Mouse (Mus musculus) thymus, postnatal 0 days (tissue): ENCODE data around the gene H2-DMa. TPM values are rescaled to one million over a fixed set of nuclear protein-coding genes. Genes with fewer than 3 reads are reported as not detected.

Source experiments
- DNase-seq: peaks from one replicate; pipeline ENCODE4 v3.0.0-alpha.2; 2015; ENCODE audit warnings: low spot score
- polyA plus RNA-seq: library from polyadenylated mRNA; unstranded; fragments of >200 nt; fragmentation: Nextera tagmentation; extraction: Ambion mirVana; gene quantifications from 2 replicates; pipeline ENCODE4 v1.2.1, GENCODE M21; 2015

The H2-DMa gene
- polyA plus RNA-seq, 1 experiment from 2014 or later, result 113 TPM

DNA sequence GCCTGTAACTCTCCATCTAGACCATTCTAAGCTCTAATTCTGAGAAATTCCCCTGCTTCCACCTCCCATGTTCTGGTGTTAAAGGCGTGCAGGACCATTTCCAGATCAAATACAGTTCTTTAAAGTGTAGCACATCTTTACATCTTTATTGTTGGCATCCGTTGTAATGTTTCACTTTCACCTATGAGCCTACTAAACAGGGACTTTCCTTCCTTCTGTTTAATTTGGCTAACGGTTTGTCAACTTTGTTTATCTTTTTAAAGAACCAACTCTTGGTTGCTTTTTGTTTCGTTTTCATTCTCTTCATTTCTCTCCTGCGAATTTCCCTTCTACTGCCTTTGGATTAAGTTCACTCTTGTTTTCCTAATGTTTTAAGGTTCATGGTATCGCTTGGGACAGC lies 16.5 kb upstream of the H2-DMa start:
- no peak for DNase-seq

DNA sequence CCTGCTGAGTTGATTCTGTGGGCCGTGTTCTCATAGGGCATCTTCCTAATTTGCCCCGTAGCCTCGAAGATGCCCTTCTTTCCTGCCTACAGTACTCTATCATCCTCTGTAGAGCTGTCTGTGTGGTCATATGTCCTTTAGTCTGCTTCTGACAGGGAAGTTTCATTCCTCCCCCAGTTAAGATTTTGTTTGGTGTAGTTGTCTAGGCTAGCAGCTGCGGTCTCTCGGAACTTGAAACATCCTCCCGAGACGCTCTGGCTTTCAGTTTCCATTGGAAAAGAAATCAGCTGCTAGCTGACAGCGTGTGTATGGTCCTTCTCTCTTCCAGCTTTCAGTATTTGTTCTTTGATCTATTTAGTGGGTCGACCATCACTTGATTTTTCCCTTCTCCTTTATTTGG lies 14.5 kb upstream of the H2-DMa start:
- DNase-seq, result no peak

DNA sequence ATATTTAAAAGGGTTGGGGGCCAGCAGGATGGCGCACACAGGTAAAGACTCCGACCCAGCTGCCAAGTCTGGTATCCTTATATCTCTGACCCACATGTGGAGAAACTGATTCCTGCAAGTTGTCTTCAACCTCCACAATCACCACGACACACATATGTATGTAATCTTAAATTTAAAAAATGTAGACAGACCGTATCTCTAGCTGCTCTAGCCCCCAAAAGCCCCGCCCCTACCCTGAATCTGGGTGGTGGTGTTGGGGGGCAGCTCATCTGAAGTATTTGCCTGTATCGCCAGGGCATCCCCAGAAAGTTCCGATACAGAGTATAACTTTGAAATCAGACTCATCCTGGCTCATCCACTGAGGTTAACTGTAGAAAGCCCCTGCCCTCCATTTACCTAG lies 12.8 kb upstream of the H2-DMa start:
- DNase-seq, result peak; percentile 1

GRCm38 (mm10) chr17:34107109-34107867 lies 12.1 kb upstream of the H2-DMa start:
- DNase-seq, result no peak

DNA sequence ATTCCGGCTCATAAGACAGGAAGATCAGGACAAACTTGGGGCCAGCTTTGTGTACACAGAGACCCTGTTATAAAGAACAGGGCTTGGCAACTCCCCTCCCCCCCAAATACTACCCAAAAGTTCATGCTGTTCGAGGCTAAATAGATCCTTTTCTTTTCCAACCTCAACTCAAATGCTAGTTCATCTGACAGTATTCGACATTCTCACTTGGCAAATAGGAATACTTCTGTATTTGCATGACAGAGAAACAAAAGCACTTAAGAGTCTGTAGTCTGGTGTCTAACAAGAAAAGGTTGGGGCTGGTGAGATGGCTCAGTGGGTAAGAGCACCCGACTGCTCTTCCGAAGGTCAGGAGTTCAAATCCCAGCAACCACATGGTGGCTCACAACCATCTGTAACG lies 10.9 kb upstream of the H2-DMa start:
- DNase-seq, result no peak

DNA sequence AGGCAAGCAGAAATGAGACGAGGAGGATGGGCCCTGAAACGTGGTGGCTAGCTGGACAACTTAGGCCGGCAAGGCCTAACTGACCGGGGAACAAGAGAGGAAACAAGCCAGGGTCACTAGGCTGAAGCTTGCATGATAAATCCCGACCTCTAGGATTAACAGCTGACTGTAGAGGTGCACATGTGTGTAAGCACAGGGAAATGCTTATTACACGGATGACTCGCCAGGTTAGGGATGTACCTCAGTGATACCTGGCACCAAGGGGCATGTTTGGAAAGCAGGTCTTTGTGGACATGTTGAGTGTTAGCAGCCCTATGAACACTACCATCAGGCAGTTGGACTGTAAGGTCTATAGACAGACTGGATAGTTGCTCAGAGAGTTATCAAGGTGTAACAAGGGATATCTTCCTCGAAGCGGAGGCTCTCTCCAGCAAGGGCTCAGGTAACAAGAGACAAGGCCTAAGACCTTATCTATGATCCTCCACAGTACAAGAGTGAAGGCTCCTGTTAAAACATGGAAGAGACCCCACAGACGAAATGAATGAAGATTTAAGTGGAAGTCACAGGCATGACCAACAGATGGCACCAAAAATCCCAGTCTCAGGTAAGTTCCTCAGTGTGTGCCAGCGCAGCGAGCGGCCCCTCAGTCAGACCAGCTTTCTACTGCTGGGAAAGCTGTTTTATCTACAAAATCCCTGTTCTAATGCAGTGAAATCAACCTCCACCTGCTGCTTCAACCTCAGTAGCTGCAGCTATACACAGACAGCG lies 10.1 kb upstream of the H2-DMa start:
- peak; percentile 53 for DNase-seq

- DNase-seq, result no peak
Measured at GRCm38 (mm10) chr17:34109806-34110195, 9.5 kb upstream of the H2-DMa start.

- DNase-seq, result no peak
Measured at GRCm38 (mm10) chr17:34110309-34110708, 9.0 kb upstream of the H2-DMa start.

- no peak for DNase-seq
Measured at GRCm38 (mm10) chr17:34114114-34114513, 5.2 kb upstream of the H2-DMa start.

- DNase-seq, result no peak
Measured at GRCm38 (mm10) chr17:34116736-34117370, 2.5 kb upstream of the H2-DMa start.

DNA sequence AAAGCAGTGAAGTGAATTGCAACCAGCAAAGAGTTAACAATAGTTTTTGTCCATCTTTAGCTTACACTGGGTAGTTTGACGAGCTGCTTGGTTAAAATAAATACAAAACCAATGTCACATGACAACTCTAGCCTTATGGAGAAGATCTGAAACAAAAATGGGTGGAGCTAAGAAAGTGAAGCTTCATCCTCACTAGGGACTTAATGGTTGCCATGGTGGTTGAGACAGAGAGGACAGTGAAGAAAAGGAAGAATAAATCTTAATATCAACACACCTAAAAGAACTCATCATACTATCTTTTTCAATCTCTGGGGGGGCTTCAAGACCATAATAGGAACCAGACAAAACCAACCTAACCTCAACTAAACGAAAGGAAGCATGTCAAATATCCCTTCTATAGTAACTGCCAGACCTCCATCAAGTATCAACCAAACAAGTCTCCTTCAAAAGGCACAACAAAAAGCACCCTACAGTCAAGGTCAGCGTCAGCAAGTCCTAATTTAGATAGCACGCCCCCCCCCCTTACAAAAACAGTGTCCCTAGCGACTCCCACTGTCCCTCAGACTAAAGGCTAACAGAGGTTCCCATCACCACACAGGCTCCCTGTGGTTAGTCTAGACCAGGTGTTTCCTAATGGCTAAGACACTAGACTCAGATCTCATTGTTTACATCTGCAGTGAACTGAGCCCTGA lies 1.8 kb upstream of the H2-DMa start:
- DNase-seq, result no peak

- peak; percentile 70 for DNase-seq
Measured at GRCm38 (mm10) chr17:34118113-34118872, 1.0 kb upstream of the H2-DMa start.

DNA sequence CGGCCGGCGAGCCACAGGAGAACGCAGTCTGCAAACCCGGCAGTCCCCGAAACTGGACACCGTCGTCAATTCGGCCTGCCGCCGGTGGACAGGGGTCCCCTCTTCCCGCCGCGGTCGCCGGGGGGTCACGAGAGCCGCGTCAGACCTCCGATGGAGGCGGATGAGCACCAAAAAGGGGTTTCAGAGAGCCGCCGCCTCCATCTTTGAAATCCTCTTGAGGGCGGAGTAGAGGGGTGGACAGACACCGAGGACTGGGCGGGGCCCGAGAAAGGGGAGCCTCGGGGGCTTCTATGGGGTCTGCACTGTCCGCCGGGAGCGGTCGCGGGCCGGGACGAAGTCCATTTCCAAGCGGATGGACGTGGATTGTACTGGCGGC lies 480 bp upstream of the H2-DMa start:
- no peak for DNase-seq

DNA sequence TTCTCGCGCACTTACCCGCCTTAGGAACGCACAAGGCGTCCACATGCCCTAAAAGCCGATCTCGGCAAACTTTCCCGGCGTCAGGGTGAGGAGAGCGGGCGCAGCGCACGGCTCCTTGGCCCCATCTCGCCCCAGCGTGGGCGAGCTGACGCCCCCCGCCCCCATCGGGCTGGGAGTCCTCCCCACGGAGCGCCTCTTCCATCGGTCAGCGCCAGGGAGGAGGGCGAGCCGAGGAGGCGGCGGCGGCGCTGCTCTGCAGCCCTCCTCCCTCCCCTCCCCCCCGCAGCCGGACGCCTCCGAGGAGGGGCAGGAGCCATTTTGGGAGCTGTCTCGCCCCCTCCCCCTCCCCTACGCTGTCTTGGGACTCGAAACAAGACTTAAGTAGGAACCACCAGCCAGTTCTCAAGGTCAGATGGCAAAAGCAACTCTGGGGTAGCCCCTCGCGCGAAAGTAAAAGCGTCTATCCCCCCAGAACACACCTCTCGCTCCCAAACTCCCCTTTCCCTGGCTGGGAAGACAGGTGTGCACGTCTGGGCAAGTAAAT lies 911 bp downstream of the H2-DMa start:
- peak; percentile 78 for DNase-seq

DNA sequence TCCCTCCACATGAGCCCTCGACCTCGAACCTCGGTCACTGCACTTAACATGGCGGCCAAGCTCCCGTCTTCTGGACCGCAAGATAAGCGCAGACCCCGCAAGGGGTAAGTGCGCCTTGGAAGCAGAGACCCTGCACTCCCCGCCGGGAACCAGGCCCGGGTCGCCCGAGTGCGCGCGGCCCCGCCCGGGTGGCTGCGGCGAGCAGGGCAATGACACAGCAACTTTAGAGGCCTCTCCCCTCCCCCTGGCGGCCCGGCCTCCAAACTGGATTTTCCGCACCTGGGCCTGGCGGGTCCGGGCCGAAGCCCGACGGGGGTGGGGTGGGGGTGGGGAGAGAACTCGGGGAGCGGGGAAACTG lies 1.5 kb downstream of the H2-DMa start:
- peak; percentile 83 for DNase-seq

GRCm38 (mm10) chr17:34121172-34121878 lies 2.0 kb downstream of the H2-DMa start:
- DNase-seq, result peak; percentile 64

DNA sequence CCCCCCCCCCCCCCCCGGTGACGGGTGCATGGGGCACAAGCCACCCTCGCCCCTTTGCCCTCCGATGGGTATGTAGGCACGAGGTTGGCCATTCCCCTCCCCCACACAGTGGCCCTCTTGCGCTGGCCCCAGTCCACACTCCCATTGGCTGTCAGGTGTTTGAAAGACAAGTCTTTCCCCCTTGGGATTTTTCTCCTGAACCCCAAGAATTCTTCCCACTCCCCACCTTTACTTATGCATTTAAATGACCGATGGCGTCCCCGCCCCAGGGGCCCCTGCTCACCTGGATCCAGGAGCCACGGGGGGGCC lies 2.5 kb downstream of the H2-DMa start:
- DNase-seq, result no peak

DNA sequence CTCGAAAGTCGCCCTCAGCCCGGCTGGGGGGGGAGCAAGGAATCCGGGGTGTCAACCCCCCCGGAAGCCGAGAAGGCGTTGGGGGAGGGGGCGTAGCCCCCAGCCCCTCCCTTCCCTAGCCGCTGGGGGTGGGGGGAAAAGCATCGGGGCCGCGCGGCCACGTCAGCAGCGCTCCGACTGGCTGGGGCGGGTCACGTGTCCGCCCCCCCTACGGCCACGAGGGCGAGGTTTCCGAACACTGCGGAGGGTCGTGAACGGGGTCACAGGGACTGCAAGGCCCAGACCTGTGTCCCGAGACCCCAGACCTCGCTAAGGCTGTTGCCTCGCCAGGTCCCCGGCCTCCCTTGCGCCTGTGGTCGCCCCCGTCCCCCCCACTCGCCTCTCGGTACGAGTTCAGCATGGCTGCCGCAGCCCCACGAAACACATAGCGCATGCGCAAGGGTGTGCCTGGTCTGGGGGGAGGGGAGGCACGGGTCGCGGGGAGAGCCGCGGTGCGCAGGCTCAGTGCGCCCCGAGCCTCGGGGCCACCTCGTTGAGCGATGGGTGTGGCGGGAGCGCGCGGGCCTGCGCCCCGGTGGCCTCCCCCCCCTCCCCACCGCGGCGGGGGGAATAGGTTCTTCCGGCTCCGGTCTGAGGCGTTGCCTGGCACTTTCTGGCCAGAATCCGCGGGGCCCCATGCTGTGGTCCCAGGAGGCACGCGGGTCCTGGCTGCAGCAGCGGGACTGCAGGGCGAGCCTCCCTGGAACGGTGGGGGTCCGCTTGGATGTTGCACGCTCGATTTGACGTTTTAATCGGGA lies 3.0 kb downstream of the H2-DMa start, which contains the start of gene Brd2:
TSS of gene Brd2 (minus strand) at position 447 of the 797 bp plus-strand sequence.
- DNase-seq, result peak; percentile 99

- no peak for DNase-seq
Measured at GRCm38 (mm10) chr17:34123111-34123510, 3.8 kb downstream of the H2-DMa start.
